Mouse (Mus musculus): ENCODE measurements around the gene Tmem205. TPM values are rescaled to one million over a fixed set of nuclear protein-coding genes. Genes with fewer than 3 reads are reported as not detected.
A peak's percentile ranks its signal among the peaks of the same experiment; 100 is the strongest.

The Tmem205 gene
- total RNA-seq, 2 experiments from 2014 or later, result 280 to 531 TPM

GRCm38 (mm10) chr9:21947540-21948130, 20.3 kb upstream of the Tmem205 start:
- DNase-seq (ENCODE audit: low spot score in 2 of 2), result no peak

- DNase-seq (ENCODE audit: low spot score in 2 of 2), result no peak
Measured at GRCm38 (mm10) chr9:21944267-21944666, 16.9 kb upstream of the Tmem205 start.

- no peak for DNase-seq (ENCODE audit: low spot score in 2 of 2)
Measured at GRCm38 (mm10) chr9:21943638-21944037, 16.3 kb upstream of the Tmem205 start.

GRCm38 (mm10) chr9:21943046-21943445, 15.7 kb upstream of the Tmem205 start:
- no peak for DNase-seq (ENCODE audit: low spot score in 2 of 2)

- DNase-seq (ENCODE audit: low spot score in 2 of 2), result no peak
Measured at GRCm38 (mm10) chr9:21938234-21938855, 11.0 kb upstream of the Tmem205 start.

GRCm38 (mm10) chr9:21937711-21938175, 10.4 kb upstream of the Tmem205 start:
- DNase-seq (ENCODE audit: low spot score in 2 of 2), result no peak

GRCm38 (mm10) chr9:21936692-21937570, 9.6 kb upstream of the Tmem205 start, which contains the start of gene Plppr2:
Gene Plppr2, plus strand, starts transcription at chr9:21937033.
- peak; percentile 91 for DNase-seq (ENCODE audit: low spot score in 2 of 2)

GRCm38 (mm10) chr9:21935466-21936131, 8.2 kb upstream of the Tmem205 start:
- DNase-seq (ENCODE audit: low spot score in 2 of 2), result no peak

GRCm38 (mm10) chr9:21934021-21934420, 6.7 kb upstream of the Tmem205 start:
- no peak for DNase-seq (ENCODE audit: low spot score in 2 of 2)

- DNase-seq (ENCODE audit: low spot score in 2 of 2), result no peak
Measured at GRCm38 (mm10) chr9:21932445-21933137, 5.2 kb upstream of the Tmem205 start.

GRCm38 (mm10) chr9:21932006-21932405, 4.7 kb upstream of the Tmem205 start:
- DNase-seq (ENCODE audit: low spot score in 2 of 2), result no peak

- DNase-seq (ENCODE audit: low spot score in 2 of 2), result no peak
Measured at GRCm38 (mm10) chr9:21929208-21929607, 1.9 kb upstream of the Tmem205 start.

GRCm38 (mm10) chr9:21926784-21927183, 572 bp downstream of the Tmem205 start:
- DNase-seq (ENCODE audit: low spot score in 2 of 2), result no peak

- peak in 1 of 2 experiments; percentile 60 for DNase-seq (ENCODE audit: low spot score in 2 of 2)
Measured at GRCm38 (mm10) chr9:21926155-21926554, 1.2 kb downstream of the Tmem205 start.

GRCm38 (mm10) chr9:21925506-21925905, 1.9 kb downstream of the Tmem205 start:
- DNase-seq (ENCODE audit: low spot score in 2 of 2), result no peak

GRCm38 (mm10) chr9:21925034-21925433, 2.3 kb downstream of the Tmem205 start:
- DNase-seq (ENCODE audit: low spot score in 2 of 2), result no peak

GRCm38 (mm10) chr9:21924099-21924493, 3.3 kb downstream of the Tmem205 start:
- DNase-seq (ENCODE audit: low spot score in 2 of 2), result peak; percentile 86 to 93

GRCm38 (mm10) chr9:21923490-21924098, 3.8 kb downstream of the Tmem205 start:
- no peak for DNase-seq (ENCODE audit: low spot score in 2 of 2)

GRCm38 (mm10) chr9:21923036-21923435, 4.3 kb downstream of the Tmem205 start:
- no peak for DNase-seq (ENCODE audit: low spot score in 2 of 2)

GRCm38 (mm10) chr9:21918692-21919384, 8.5 kb downstream of the Tmem205 start:
- no peak for DNase-seq (ENCODE audit: low spot score in 2 of 2)
